Mouse (Mus musculus): Measurements from ENCODE around the gene Anapc4.

DNA sequence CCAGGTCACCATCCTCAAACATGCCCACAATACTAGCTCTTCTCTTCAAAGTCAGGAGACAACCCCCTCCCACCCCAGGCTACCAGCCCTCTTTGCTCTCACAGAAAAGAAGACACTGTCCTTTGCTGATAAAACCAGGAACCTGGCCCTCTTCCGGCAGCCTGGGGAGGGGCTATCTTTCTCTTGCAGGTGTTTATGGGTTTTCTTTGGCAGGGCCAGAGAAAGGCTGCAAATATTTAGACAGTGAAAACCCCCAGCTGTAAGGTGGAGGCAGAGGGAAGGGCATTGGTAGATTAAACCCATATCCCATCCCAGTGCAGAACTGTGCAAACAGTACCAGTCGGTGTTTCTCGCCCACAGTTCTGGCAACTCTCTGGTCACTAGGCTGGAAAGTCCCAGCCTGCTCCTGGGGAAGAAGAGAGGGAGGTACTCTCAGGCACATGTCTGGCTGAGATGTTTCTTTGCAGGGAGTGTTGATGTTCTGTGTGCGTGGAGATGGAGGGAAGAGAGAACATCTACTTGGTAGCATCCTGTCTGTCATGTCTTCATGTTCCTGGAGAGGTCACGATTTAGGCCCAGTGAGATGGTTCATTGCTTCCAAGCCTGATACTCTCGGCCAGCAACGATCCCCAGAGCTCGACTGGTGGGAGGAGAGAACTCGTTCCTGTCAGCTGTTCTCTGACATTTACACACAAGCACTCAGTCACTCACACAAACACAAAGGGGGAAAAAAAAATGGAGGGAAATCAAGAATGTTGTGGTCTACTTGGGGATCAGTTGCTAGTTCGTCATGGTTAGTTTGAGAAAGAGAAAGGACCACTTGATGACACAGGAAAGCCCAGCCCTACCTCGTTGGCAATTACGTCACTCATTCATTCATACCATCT, 58.4 kb downstream of the Anapc4 start:
- no peak for TF ChIP-seq CTCF (IDR thresholded peaks at IDR 0.05; ENCODE audit: borderline replicate concordance, control insufficient read depth, extremely low read depth, insufficient read depth, low read length, poor library complexity)
- no peak for TF ChIP-seq POLR2A (IDR thresholded peaks at IDR 0.05; ENCODE audit: control insufficient read depth, extremely low read depth, insufficient read depth, low read length, poor library complexity)

Measured in thymus, adult 2 months (tissue).